Mouse (Mus musculus) heart, adult 8-10 months (tissue): ENCODE measurements around the gene Olfr1233. TPM values are rescaled to one million over a fixed set of nuclear protein-coding genes. Genes with fewer than 3 reads are reported as not detected.

Experiments
- DNase-seq: peaks from one replicate; pipeline ENCODE4 v3.0.0; 2022; ENCODE audit warnings: low spot score
- total RNA-seq, 4 experiments: library from RNA; stranded (reverse); gene quantifications; 2 replicates each; pipeline ENCODE4 v1.2.4; 2022

The Olfr1233 gene
- total RNA-seq = not detected

GRCm38 (mm10) chr2:89342298-89342697 lies at the start of gene Olfr1233:
Olfr1233 (minus strand) TSS chr2:89342398.
- no peak for DNase-seq

DNA sequence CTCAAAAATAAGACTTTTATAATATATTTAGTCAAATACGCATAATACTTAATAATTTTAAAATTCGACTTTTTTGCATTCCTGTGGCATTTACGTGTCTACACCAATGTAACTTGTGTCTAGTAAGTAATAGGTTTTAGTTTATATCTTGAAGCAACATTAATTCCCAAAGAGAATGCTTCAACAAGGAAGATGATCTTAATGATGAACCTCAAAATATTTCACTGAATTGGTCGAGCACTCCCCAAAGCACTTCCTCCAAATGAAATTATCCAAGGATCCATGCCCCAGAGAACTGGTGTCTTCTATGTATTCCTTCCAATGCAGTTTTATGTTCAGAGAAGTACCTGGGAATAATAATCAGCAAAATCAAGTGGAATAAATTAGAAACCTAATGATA lies 22.6 kb upstream of the Olfr1233 start, which contains the start of gene Olfr1234:
Gene Olfr1234, minus strand, starts transcription at position 101 of the 400 bp plus-strand sequence.
- DNase-seq = no peak

DNA sequence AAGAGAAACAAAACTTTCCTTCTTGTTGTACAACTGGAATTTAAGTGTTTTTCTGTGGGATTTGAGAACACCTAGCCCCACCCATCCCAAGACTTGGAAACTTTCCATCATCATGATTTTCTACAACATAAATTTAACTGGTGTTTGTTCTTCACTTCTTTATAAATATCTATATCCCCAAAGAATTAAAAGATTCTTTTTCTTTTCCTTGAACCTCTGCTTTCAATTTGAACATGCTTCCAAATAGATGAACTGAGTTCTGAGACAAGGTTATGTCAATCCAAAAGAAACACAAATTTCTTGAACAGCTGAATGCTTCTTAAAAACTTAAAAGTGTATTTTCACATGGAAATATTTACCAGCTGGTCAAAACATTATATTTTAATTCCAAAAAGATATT lies 12.6 kb downstream of the Olfr1233 start, which contains the start of gene Olfr1232:
Gene Olfr1232, minus strand, starts transcription at position 101 of the 400 bp plus-strand sequence.
- DNase-seq = no peak

GRCm38 (mm10) chr2:89306974-89307373 lies 35.2 kb downstream of the Olfr1233 start, which contains the start of gene Olfr1231:
Olfr1231 (minus strand) TSS chr2:89307074.
- DNase-seq = no peak

DNA sequence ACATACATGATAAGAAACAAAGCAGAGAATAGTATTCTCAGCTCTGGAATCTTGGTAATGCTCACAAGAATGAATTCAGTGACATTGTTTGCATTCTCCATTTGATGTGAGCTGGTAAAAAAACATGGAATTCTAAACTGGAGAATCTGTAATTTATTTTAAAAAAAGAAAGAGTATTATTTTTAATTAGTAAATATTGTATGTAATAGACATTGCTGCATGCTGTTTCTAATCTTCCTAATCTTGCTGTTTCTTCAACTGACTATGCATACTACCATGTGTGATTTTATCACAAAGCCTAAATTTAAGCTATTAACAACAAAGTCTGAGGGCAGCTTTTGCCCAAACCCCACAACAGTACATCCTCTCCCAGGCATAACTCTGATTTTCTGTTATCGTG lies 45.0 kb downstream of the Olfr1233 start, which contains the start of gene Olfr1230:
Gene Olfr1230, minus strand, starts transcription at position 101 of the 400 bp plus-strand sequence.
- no peak for DNase-seq

- no peak for DNase-seq
These were observed 54.3 kb downstream of the Olfr1233 start, which contains the start of gene Olfr1229 for GRCm38 (mm10) chr2:89287914-89288313. Olfr1229 (minus strand) TSS chr2:89288014.

Other genes starting within 250 kb of the Olfr1233 start
- not detected for gene Olfr1220, start 235.6 kb downstream of the Olfr1233 start, total RNA-seq
- not detected for gene Olfr1221, start 225.1 kb downstream of the Olfr1233 start, total RNA-seq
- not detected for gene Olfr1222, start 209.3 kb downstream of the Olfr1233 start, total RNA-seq
- not detected for gene Olfr1223, start 190.8 kb downstream of the Olfr1233 start, total RNA-seq
- not detected for gene Olfr1224-ps1, start 178.3 kb downstream of the Olfr1233 start, total RNA-seq
- gene Olfr1225, start 167.7 kb downstream of the Olfr1233 start, total RNA-seq = not detected
- gene Olfr1226, start 142.3 kb downstream of the Olfr1233 start, total RNA-seq = not detected
- not detected for gene Olfr1228, start 88.3 kb downstream of the Olfr1233 start, total RNA-seq
- not detected for gene Olfr1229, start 54.4 kb downstream of the Olfr1233 start, total RNA-seq
- gene Olfr1230, start 45.1 kb downstream of the Olfr1233 start, total RNA-seq = not detected
- gene Olfr1231, start 35.3 kb downstream of the Olfr1233 start, total RNA-seq = not detected
- gene Olfr1232, start 12.7 kb downstream of the Olfr1233 start, total RNA-seq = not detected
- not detected for gene Olfr1234, start 22.5 kb upstream of the Olfr1233 start, total RNA-seq
- gene Olfr1238, start 67.3 kb upstream of the Olfr1233 start, total RNA-seq = not detected
- gene Olfr1239, start 78.0 kb upstream of the Olfr1233 start, total RNA-seq = not detected
- gene Olfr1240, start 100.6 kb upstream of the Olfr1233 start, total RNA-seq = not detected
- gene Olfr1241, start 144.7 kb upstream of the Olfr1233 start, total RNA-seq = not detected
- not detected for gene Olfr1242, start 155.9 kb upstream of the Olfr1233 start, total RNA-seq
- not detected for gene Olfr1243, start 189.1 kb upstream of the Olfr1233 start, total RNA-seq
- not detected for gene Olfr1245, start 236.0 kb upstream of the Olfr1233 start, total RNA-seq